Mouse (Mus musculus) midbrain, embryonic 13.5 days (tissue): ENCODE data around the gene Rpp25l. TPM values are rescaled to one million over a fixed set of nuclear protein-coding genes. Genes with fewer than 3 reads are reported as not detected.

Experiments
- ATAC-seq: fragments of 200-750 bp; cut with Nextera tagmentation; 2 replicates; pipeline ENCODE4 v1.8.0; 2017; ENCODE audit warnings: mild to moderate bottlenecking, moderate TSS enrichment, moderate library complexity
- H3K27ac ChIP-seq: fragments of 300-500 bp; sonication (generic); 2 replicates; pipeline ENCODE4 v1.5.1; 2015; ENCODE audit warnings: inconsistent platforms, mild to moderate bottlenecking, moderate library complexity
- H3K27me3 ChIP-seq: fragments of 300-500 bp; sonication (generic); 2 replicates; pipeline ENCODE4 v1.6.1; 2015; ENCODE audit warnings: mild to moderate bottlenecking, inconsistent platforms
- H3K36me3 ChIP-seq: fragments of 300-500 bp; sonication (generic); 2 replicates; pipeline ENCODE4 v1.6.1; 2015; ENCODE audit warnings: mild to moderate bottlenecking, inconsistent platforms
- H3K4me1 ChIP-seq: fragments of 300-500 bp; sonication (generic); replicated peaks from 2 replicates; pipeline ENCODE4 v1.6.1; 2015; ENCODE audit warnings: inconsistent platforms
- H3K4me2 ChIP-seq: fragments of 300-500 bp; sonication (generic); replicated peaks from 2 replicates; pipeline ENCODE4 v1.6.1; 2015; ENCODE audit warnings: moderate library complexity, mild to moderate bottlenecking, inconsistent platforms
- H3K4me3 ChIP-seq: fragments of 300-500 bp; sonication (generic); replicated peaks from 2 replicates; pipeline ENCODE4 v1.5.1; 2015; ENCODE audit warnings: mild to moderate bottlenecking, inconsistent platforms
- H3K9ac ChIP-seq: fragments of 300-500 bp; sonication (generic); replicated peaks from 2 replicates; pipeline ENCODE4 v1.6.1; 2015; ENCODE audit warnings: mild to moderate bottlenecking, inconsistent platforms
- H3K9me3 ChIP-seq: fragments of 300-500 bp; sonication (generic); 2 replicates; pipeline ENCODE4 v1.6.1; 2016; ENCODE audit warnings: mild to moderate bottlenecking, inconsistent platforms
- WGBS: fragments of 180-500 bp; shearing (Covaris S2); methylation state at CpG from one replicate; pipeline ENCODE4 v1.1.7; 2015; 5-methylcytosine and 5-hydroxymethylcytosine counted together
- polyA plus RNA-seq: library from polyadenylated mRNA; unstranded; fragments of >200 nt; fragmentation: Nextera tagmentation; extraction: Ambion mirVana; gene quantifications from 2 replicates; pipeline ENCODE4 v1.2.1, GENCODE M21; 2015

The Rpp25l gene
- polyA plus RNA-seq, 1 experiment from 2014 or later: 67.4 TPM

DNA sequence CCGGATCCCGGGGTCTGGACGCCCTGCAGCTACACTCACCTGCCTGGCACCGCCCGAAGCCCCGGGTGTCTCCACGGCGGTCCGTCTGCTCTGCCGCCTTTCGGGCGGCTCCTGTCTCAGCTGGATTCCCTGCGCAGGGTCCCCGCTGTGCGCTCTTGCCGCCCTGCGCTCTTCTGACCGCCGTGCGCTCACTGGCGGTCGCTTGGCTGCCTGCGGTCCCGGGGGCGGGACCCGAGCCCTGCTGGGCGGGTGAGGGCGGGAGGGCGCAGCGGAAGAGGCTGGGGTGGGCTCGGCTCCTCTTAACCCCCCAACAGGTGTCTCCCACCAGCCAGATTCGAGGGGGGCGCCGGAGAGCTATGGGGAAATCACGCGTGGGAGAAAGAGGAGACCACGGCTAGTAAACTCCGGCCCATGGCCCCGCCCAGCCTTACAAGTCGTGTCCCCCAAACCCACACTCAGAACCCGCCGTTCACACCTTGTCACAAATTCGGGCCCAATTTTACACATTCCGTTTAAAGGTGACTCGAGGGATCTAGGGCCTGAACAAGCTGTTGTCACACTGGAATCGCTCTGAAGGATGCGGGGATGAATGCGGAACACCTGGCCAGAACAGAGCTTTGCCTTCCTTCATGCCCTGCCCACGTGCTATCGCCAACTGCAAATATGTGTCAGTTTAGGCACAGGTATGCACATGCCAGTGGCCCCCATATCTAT, 17.9 kb upstream of the Rpp25l start, which contains the start of gene Arid3c:
Arid3c (minus strand) TSS at position 91 of the 714 bp plus-strand sequence.
- 2% methylated on average over 50 of the region's 50 CpGs for WGBS

DNA sequence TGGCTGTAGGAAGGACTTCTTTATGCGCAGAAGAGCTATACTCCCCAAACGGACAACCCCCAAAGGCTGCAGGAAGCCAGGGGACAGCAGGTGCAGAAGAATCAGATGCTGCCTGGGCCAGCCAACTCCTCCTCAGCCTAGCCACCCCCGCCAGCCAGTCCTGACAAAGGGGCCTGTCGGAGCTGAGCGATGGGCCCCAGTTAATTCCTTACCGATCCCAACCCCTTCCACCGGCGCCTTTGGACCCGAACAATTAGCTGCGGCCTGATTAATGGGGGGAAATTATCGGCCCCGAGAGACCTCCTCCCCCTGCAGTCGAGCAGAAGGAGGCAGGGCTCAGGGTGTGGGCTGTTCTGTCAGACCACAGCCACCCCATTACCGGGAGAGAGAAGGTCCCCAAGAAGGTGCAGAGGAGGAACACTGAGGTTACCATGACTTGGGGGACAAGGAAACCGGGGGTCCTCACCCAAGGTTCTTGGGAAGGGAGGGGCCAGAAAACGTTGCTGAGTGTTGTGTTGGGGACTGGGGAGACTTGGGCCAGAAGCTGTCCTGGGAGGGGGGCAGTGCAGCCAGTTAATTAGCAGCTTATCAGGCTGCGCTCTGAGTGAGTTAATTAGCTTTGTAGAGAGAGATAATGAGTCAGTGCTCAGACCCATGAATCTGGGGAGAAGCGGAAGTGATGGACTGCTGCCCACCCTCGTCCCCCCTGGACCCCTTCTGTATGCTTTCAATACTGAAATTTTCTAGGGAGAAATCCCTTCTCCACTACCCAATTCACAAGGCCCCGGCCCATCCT, 13.7 kb upstream of the Rpp25l start:
- H3K4me2 ChIP-seq: peak overlapping the region; percentile 32
- H3K27ac ChIP-seq: peak overlapping the region; percentile 30; the same call in 1 of the 2 replicates
- WGBS: 12% methylated on average over 20 of the region's 20 CpGs
- H3K9me3 ChIP-seq: no peaks in the 10 kb centered on the region
- H3K36me3 ChIP-seq: no peaks in the 10 kb centered on the region
- H3K4me3 ChIP-seq: 0 out of 2 replicates have a peak overlapping the region, but pooled peaks have one; percentile 4
- ATAC-seq: no peak
- H3K4me1 ChIP-seq: peaks cover 42% of the 10 kb centered on the region
- peaks cover 81% of the 10 kb centered on the region for H3K27me3 ChIP-seq
- H3K9ac ChIP-seq: peak overlapping the region; percentile 41; the same call in 1 of the 2 replicates

More for the DNA sequence above, 17.9 kb upstream of the Rpp25l start, which contains the start of gene Arid3c:
- peak within 1 kb of the TSS; percentile 39 for H3K4me3 ChIP-seq
- no peak within 1 kb of the TSS for H3K27ac ChIP-seq
- no peaks in the 10 kb centered on the region for H3K9me3 ChIP-seq
- peaks cover 23% of the 10 kb centered on the region for H3K4me1 ChIP-seq
- no peaks in the 10 kb centered on the region for H3K36me3 ChIP-seq
- H3K4me2 ChIP-seq: peak within 1 kb of the TSS; percentile 57
- H3K9ac ChIP-seq: peak within 1 kb of the TSS; percentile 55
- peaks cover 75% of the 10 kb centered on the region for H3K27me3 ChIP-seq
- ATAC-seq: peak; percentile 53; the same call in 1 of the 2 replicates

DNA sequence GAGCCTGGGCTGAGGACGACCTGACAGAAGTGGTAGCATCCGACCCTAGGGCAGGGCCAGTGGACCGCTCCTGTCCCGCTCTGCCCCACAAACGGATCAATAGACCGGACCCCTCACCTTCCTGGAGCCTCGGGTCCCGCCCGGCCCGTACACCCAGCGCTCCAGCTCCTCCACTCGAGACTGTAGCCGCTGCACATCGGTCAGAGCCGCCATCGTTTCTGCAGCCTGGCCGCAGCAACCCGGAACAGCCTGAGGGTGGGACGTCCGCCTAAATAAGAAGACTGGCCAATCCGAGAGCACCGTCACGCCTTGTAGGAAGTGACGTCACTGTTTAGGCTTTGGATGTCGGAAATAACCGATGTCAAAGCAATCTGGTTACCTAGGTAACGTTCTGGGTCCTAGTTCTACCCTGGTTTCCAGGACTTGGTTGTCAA, 9.6 kb upstream of the Rpp25l start, which contains the start of gene Dctn3:
Dctn3 (minus strand) TSS at position 253 of the 434 bp plus-strand sequence.
- Histone ChIP-seq H3K27me3 (peaks cover 44% of the 10 kb centered on the region), H3K4me2 (peak within 1 kb of the TSS; percentile 84), H3K9me3 (no peaks in the 10 kb centered on the region), H3K4me3 (peak within 1 kb of the TSS; percentile 88), H3K27ac (peak within 1 kb of the TSS; percentile 49; the same call in 1 of the 2 replicates), H3K9ac (peak within 1 kb of the TSS; percentile 94), H3K4me1 (peaks cover 38% of the 10 kb centered on the region), H3K36me3 (peaks cover 28% of the 10 kb centered on the region)
- ATAC-seq: peak; percentile 94
- under 1% methylated on average over 27 of the region's 27 CpGs for WGBS

DNA sequence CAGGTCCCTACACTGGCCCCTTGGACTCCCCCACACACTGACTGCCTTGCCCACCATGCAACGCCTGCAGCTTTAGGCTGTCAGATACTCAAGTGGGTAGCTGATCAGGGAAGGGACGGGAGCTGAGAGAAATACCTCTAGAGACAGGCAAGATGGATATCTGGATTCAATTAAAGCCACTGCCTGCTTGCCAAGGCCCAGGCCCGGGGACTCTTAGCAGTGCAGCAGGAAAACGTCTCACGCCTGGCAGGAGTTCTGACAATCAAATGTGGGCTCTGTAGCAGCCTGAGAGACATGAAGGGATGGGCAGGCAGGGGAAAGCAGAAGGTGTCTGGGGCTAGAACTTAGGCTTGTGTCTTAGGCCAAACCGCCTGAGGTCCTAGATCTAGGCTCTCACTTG, 3.5 kb upstream of the Rpp25l start:
- Histone ChIP-seq H3K4me1 (peaks cover 31% of the 10 kb centered on the region), H3K9ac (no peak overlapping the region; the same call in 1 of the 2 replicates), H3K36me3 (peaks cover 59% of the 10 kb centered on the region), H3K27ac (no peak overlapping the region), H3K4me3 (no peak overlapping the region), H3K9me3 (no peaks in the 10 kb centered on the region), H3K4me2 (no peak overlapping the region), H3K27me3 (no peaks in the 10 kb centered on the region)
- ATAC-seq: no peak
- WGBS: 80% methylated on average over 6 of the region's 6 CpGs

DNA sequence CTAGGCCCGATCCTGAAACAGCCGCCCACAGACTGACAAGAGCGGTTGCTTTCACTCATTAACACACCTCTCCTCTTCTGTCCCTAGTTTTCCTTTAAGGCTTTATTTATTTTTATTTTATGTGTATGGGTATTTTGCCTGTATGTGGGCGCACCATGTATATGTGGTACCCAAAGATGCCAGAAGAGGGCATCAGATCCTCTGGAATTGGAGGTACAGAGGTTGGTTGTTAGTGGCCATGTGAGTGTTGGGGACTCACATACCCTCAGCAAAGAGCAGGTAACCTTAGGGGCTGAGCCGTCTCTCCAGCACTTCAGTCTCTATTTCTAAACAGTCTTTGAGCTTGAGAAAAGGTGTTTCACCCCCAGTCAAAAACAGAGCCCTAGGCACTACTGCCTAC, 2.3 kb upstream of the Rpp25l start:
- H3K27me3 ChIP-seq: no peaks in the 10 kb centered on the region
- no peak for ATAC-seq
- 81% methylated on average over 5 of the region's 5 CpGs for WGBS
- H3K4me3 ChIP-seq: no peak overlapping the region
- H3K36me3 ChIP-seq: peaks cover 63% of the 10 kb centered on the region
- no peak overlapping the region for H3K4me2 ChIP-seq
- no peaks in the 10 kb centered on the region for H3K9me3 ChIP-seq
- peaks cover 38% of the 10 kb centered on the region for H3K4me1 ChIP-seq
- no peak overlapping the region for H3K9ac ChIP-seq
- no peak overlapping the region for H3K27ac ChIP-seq

DNA sequence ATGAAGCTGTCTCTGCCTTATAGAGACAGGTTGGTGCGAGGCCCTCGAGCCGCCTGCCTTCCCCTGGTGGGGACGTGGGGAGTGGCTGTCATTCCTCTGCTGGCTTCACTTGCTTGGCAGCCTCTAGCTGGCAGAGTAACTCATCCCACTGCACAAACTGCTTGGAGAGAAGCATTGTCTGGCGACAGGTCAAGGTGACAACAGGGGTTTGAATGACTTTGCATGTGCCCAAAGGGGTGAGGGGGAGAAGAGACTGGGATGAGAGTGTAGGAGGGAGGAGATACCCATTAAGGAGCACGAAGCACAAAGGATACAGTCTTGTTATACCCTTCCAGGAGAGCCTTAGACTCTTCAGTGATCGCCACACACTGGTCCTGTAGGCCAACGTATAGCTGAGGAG, 1.7 kb upstream of the Rpp25l start:
- WGBS: 81% methylated on average over 8 of the region's 8 CpGs
- H3K36me3 ChIP-seq: peaks cover 61% of the 10 kb centered on the region

DNA sequence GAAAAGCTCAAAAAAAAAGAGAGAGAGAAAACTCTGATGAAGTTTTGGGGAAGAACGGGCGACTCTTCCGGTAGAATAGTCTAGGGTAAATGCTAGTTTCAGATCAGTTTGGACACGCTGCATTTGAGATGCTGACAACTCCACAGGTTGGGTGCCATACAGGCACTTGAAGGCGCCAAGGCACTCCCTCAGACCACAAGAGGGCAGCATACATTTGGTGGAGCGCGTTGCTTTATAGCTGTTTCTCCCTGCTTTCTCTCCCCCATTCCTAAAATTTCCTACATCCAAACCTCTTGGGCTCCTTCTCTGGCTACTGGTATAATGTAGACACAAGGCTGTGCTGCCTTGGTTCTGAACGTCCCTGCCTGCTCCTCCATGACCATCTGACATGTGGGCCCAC, 942 bp upstream of the Rpp25l start:
- Histone ChIP-seq H3K27ac (no peak overlapping the region), H3K4me2 (peak overlapping the region; percentile 87), H3K9me3 (no peaks in the 10 kb centered on the region), H3K4me3 (peak overlapping the region; percentile 85), H3K4me1 (peaks cover 38% of the 10 kb centered on the region), H3K36me3 (peaks cover 53% of the 10 kb centered on the region), H3K27me3 (no peaks in the 10 kb centered on the region), H3K9ac (no peak overlapping the region)
- WGBS: 10% methylated on average over 8 of the region's 8 CpGs
- no peak for ATAC-seq

More for the DNA sequence above, 1.7 kb upstream of the Rpp25l start:
- Histone ChIP-seq H3K4me2 (no peak overlapping the region), H3K4me1 (peaks cover 38% of the 10 kb centered on the region), H3K4me3 (no peak overlapping the region), H3K27ac (no peak overlapping the region), H3K9me3 (no peaks in the 10 kb centered on the region), H3K9ac (no peak overlapping the region), H3K27me3 (no peaks in the 10 kb centered on the region)
- no peak for ATAC-seq

DNA sequence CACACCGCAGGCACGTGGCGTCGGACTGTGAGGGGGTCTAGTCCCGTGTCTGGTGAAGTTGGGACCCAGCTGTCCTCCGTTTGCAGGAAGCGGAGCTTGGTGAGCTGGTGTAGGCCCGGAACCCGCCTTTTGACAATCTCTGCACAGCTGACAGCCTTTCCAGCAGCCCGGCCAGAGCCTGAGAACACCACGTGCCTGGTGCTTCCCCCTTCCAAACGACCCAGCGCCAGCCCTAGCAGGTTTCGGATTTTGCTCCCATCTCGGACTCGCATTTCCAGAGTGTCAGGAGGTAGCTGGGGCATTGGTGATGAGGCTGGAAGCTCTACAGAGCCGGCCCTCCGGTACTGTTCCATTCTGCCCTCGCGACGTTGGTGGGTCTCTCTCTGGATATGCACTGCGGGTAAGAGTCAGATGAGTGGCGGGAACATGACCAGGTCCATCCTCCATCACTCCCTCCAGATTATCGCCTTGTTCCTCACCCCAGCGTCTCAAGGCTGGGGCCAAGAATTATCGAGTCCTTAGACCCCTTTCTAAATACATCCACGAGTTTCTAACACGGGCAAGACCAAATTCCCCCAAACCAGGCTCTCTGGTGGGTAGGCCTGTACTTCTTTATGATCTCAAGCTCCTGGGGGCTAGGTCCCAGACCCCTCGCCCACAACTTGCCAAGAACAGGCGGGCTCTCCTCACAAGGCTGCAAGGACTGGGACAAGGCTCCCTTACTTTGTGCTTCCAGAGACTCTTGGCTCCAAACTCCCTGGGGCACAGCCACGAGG, 725 bp downstream of the Rpp25l start:
- Histone ChIP-seq H3K4me3 (peak overlapping the region; percentile 85), H3K9ac (peak overlapping the region; percentile 94), H3K4me1 (peaks cover 45% of the 10 kb centered on the region), H3K9me3 (no peaks in the 10 kb centered on the region), H3K27me3 (no peaks in the 10 kb centered on the region), H3K4me2 (peak overlapping the region; percentile 87), H3K27ac (peak overlapping the region; percentile 70; the same call in 1 of the 2 replicates), H3K36me3 (peaks cover 36% of the 10 kb centered on the region)
- peak; percentile 18 for ATAC-seq
- 41% methylated on average over 31 of the region's 31 CpGs for WGBS

DNA sequence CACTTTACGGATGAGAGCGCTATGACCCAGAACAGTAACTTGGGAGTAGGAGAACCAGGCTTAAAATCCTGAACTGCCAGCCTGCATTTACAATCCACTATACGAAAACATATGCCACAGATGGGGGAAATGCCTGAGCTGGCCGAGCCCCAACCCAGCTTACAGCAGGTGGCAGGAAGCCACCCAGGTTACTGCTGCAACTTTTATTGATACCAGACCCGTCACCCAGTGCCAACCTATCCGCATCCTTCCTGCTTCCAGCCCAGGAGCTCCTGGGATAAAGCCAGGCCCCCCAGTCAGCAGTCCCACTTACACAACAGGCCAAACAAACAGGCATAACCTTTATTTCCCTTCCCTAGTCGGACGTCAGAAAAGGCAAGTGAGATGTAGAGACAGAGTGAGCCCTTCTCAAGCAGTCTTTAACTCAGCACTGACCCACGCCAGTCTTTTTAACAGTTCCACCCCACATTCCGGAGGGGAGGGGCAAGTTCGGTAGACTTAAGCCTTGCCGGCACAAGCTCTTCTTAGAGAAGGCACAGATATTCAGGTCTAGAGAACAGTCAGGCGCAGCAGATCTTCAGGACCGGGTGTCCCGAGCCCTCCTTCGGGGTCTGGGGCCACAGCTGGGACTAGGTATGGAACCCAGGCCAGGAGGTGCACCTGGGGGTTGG, 1.5 kb downstream of the Rpp25l start:
- ATAC-seq: no peak
- 78% methylated on average over 16 of the region's 16 CpGs for WGBS
- H3K36me3 ChIP-seq: peaks cover 28% of the 10 kb centered on the region
- H3K9me3 ChIP-seq: no peaks in the 10 kb centered on the region
- peak overlapping the region; percentile 87 for H3K4me2 ChIP-seq
- H3K27ac ChIP-seq: no peak overlapping the region
- H3K4me3 ChIP-seq: peak overlapping the region; percentile 85
- peak overlapping the region; percentile 94 for H3K9ac ChIP-seq
- H3K27me3 ChIP-seq: no peaks in the 10 kb centered on the region
- H3K4me1 ChIP-seq: peaks cover 53% of the 10 kb centered on the region

DNA sequence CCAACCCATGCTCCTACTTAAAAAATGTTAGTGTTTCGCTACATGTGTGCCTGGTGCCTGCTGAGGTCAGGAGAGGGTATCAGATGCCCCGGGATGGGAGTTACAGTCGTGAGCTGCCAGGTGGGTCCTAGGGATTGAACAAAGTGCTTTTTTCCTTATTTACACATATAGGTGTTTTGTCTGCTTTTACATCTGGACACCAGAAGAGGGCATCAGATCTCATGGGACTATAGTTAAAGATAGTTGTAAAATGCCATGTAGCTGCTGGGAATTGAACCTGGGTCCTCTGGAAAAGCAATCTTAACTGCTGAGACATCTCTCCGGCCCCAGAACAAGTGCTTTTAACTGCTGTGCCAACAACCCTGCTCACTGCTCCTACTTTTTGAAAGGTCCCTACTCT, 3.1 kb downstream of the Rpp25l start:
- ATAC-seq: no peak
- Histone ChIP-seq H3K9ac (no peak overlapping the region), H3K4me2 (no peak overlapping the region), H3K4me3 (no peak overlapping the region), H3K36me3 (peaks cover 14% of the 10 kb centered on the region; the same call in 1 of the 2 replicates), H3K4me1 (peaks cover 60% of the 10 kb centered on the region), H3K9me3 (no peaks in the 10 kb centered on the region), H3K27ac (no peak overlapping the region), H3K27me3 (peaks cover 3% of the 10 kb centered on the region)
- 63% methylated on average over 4 of the region's 4 CpGs for WGBS

DNA sequence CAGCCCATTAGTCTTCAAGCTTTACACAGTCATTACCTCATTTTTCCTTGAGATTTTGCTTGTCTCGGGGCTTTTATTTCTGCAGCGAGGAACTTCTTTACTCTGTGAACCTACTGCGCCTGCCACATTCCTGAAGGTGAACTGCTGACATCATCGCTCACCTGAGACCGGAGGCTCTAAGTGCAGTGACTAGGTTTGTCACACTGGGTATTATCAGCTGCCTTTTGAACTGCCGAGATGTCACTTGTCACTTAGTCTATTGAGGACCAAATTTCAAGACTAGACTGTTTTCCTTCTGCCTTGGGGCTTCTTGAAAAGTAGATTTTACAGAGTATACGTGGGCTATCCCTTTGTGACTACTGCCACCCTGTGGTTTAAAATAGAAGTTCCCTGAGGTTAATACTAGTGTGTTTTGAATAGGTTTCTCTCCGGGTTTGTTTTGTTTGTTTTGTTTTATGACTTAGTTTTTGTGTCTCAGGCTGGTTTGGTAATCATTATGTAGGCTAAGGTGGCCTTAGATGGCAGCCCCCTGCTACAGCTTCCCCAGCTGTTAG, 5.1 kb downstream of the Rpp25l start:
- peak overlapping the region; percentile 72 for H3K27ac ChIP-seq
- WGBS: 44% methylated on average over 8 of the region's 8 CpGs

More for the DNA sequence above, 5.1 kb downstream of the Rpp25l start:
- Histone ChIP-seq H3K36me3 (peaks cover 8% of the 10 kb centered on the region; the same call in 1 of the 2 replicates), H3K4me1 (peaks cover 57% of the 10 kb centered on the region), H3K9me3 (no peaks in the 10 kb centered on the region), H3K4me2 (no peak overlapping the region), H3K27me3 (peaks cover 16% of the 10 kb centered on the region), H3K9ac (no peak overlapping the region), H3K4me3 (no peak overlapping the region)
- no peak for ATAC-seq
